Mouse (Mus musculus) heart, adult 2 months (tissue): ENCODE results near the gene Ggact. TPM values are rescaled to one million over a fixed set of nuclear protein-coding genes. Genes with fewer than 3 reads are reported as not detected.

Experiments used
- DNase-seq, 2 experiments: peaks; one replicate each; pipeline ENCODE4 v3.0.0; 2021
- H3K27ac ChIP-seq: fragments of 200-600 bp; 2 replicates; pipeline ENCODE4 v1.8.1; 2022
- H3K27me3 ChIP-seq: fragments of 200-500 bp; 2 replicates; pipeline ENCODE4 v1.6.1; 2012; ENCODE audit warnings: mild to moderate bottlenecking, low read length, inconsistent platforms, mixed read lengths; ENCODE audit not compliant: control insufficient read depth, insufficient read depth
- H3K36me3 ChIP-seq: fragments of 200-500 bp; 2 replicates; pipeline ENCODE4 v1.6.1; 2012; ENCODE audit warnings: low read length, inconsistent platforms; ENCODE audit not compliant: control insufficient read depth, insufficient read depth
- H3K4me1 ChIP-seq: fragments of 200-500 bp; 2 replicates; pipeline ENCODE4 v1.6.1; 2011; ENCODE audit warnings: low read length; ENCODE audit not compliant: control insufficient read depth, insufficient read depth
- H3K4me3 ChIP-seq: fragments of 200-600 bp; 2 replicates; pipeline ENCODE4 v1.8.1; 2022
- H3K79me2 ChIP-seq: fragments of 200-500 bp; replicated peaks from 2 replicates; pipeline ENCODE4 v1.6.1; 2012; ENCODE audit warnings: mild to moderate bottlenecking, inconsistent platforms, low read length, moderate library complexity, mixed read lengths; ENCODE audit not compliant: control insufficient read depth, insufficient read depth
- H3K9ac ChIP-seq: fragments of 200-500 bp; 2 replicates; pipeline ENCODE4 v1.6.1; 2012; ENCODE audit warnings: low read depth, mild to moderate bottlenecking, control low read depth, inconsistent platforms, low read length, mixed read lengths
- CTCF ChIP-seq: fragments of 200-600 bp; IDR thresholded peaks from 2 replicates; pipeline ENCODE4 v1.8.1; 2022; ENCODE audit warnings: antibody characterized with exemption, mild to moderate bottlenecking, moderate library complexity
- EP300 ChIP-seq: fragments of 200-500 bp; IDR thresholded peaks from 2 replicates; pipeline ENCODE4 v1.6.1; 2011; ENCODE audit warnings: low read depth, low read length, control low read depth; ENCODE audit not compliant: insufficient read depth
- POLR2A ChIP-seq: fragments of 200-500 bp; IDR thresholded peaks from 2 replicates; pipeline ENCODE4 v1.6.1; 2011; ENCODE audit warnings: mild to moderate bottlenecking, low read depth, low read length, control low read depth; ENCODE audit not compliant: insufficient read depth
- WGBS: fragments of 180-500 bp; shearing (Covaris S2); methylation state at CpG from one replicate; pipeline ENCODE4 v1.1.7; 2018; 5-methylcytosine and 5-hydroxymethylcytosine counted together
- intact Hi-C: fragments of 180-260 bp; cut with DNase I; formaldehyde crosslinking; loops from one replicate; pipeline ENCODE4 v1.15.1; 2025
- polyA plus RNA-seq: library from polyadenylated mRNA; depleted of rRNA; stranded (reverse); fragments of >200 nt; gene quantifications from 2 replicates; pipeline ENCODE4 v1.2.3, GENCODE M21; 2012
- total RNA-seq, 2 experiments: library from RNA; stranded (reverse); gene quantifications; 2 replicates each; pipeline ENCODE4 v1.2.3; 2021

Ggact gene
- total and polyA plus RNA-seq, 3 experiments: 22.5 to 27.1 (median 25.6) TPM

GRCm38 (mm10) chr14:122859792-122860191 lies 53.8 kb downstream of the Ggact start:
- Histone ChIP-seq H3K9ac (no peak overlapping the region), H3K4me1 (peaks cover 3% of the 10 kb centered on the region; the same call in 1 of the 2 replicates), H3K27me3 (no peaks in the 10 kb centered on the region), H3K79me2 (no peaks in the 10 kb centered on the region), H3K36me3 (no peaks in the 10 kb centered on the region), H3K4me3 (no peak overlapping the region), H3K27ac (no peak overlapping the region)
- intact Hi-C loops: no loop called here
- 74% methylated on average over 1 of the region's 1 CpGs for WGBS
- no peak for DNase-seq
- TF ChIP-seq POLR2A (no peak), CTCF (no peak), EP300 (no peak)

DNA sequence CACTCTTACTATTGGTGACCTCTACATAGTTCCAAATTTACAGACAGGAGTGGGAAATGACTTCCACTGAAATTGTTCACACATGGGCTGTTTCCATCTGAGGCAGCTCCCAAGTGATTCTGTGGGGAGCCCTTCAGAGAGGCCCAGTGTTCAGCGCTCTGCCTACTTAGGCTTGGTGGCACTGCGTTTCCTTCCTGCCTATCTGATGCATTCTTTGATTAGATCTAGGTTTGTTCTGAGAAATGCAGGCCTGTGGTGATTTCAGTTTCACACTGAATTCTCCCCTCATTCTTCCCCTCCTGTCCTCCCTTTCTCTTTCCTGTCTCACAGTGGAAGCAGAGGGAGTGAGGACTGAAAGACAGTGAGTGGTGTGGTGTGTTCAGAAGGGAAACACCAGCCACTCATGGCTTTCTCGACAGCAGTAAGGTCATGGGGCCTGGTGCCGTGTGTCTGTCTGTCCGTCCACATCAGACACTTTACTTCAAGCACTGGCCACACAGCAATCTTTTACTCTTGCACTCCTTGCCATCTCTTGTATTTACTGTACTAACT lies 61.0 kb downstream of the Ggact start:
- no peak for DNase-seq
- TF ChIP-seq CTCF (no peak), EP300 (no peak), POLR2A (no peak)
- Histone ChIP-seq H3K4me3 (no peak overlapping the region), H3K9ac (no peak overlapping the region), H3K27ac (no peak overlapping the region), H3K4me1 (peaks cover 1% of the 10 kb centered on the region; the same call in 1 of the 2 replicates), H3K79me2 (no peaks in the 10 kb centered on the region), H3K27me3 (no peaks in the 10 kb centered on the region), H3K36me3 (no peaks in the 10 kb centered on the region)
- intact Hi-C loops: no loop called here
- 78% methylated on average over 5 of the region's 5 CpGs for WGBS

GRCm38 (mm10) chr14:122837018-122837417 lies 76.5 kb downstream of the Ggact start:
- no peaks in the 10 kb centered on the region for H3K4me1 ChIP-seq
- DNase-seq: no peak
- WGBS: 70% methylated on average over 2 of the region's 2 CpGs
- no peaks in the 10 kb centered on the region for H3K79me2 ChIP-seq
- H3K27me3 ChIP-seq: no peaks in the 10 kb centered on the region
- no peak for TF ChIP-seq POLR2A
- TF ChIP-seq CTCF: no peak
- no peak for TF ChIP-seq EP300
- no peak overlapping the region for H3K4me3 ChIP-seq
- intact Hi-C loops: no loop called here
- no peak overlapping the region for H3K27ac ChIP-seq
- no peak overlapping the region for H3K9ac ChIP-seq
- no peaks in the 10 kb centered on the region for H3K36me3 ChIP-seq

DNA sequence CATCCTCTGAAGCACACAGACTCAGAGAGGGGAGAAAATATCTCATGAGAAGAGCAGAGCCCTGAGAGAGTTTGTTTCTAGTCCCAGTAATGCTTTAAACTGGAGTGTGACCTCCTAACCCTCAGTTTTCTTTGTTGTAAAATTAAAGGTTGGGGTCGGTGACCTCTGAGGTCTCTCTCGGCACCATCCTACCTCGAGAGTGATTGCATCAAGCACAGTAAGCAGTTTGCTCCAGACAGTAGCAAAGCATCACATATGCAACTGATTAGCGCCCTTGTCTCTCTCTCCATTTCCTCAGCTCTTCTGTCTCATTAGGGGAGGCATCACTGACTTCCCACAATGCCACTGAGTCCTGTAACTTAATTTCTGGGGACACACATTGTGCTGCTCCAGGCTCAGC lies 77.3 kb downstream of the Ggact start:
- no peaks in the 10 kb centered on the region for H3K4me1 ChIP-seq
- no peaks in the 10 kb centered on the region for H3K36me3 ChIP-seq
- no peak overlapping the region for H3K9ac ChIP-seq
- no peaks in the 10 kb centered on the region for H3K27me3 ChIP-seq
- TF ChIP-seq POLR2A (no peak), EP300 (no peak), CTCF (no peak)
- DNase-seq: no peak
- intact Hi-C loops: no loop called here
- H3K79me2 ChIP-seq: no peaks in the 10 kb centered on the region
- H3K4me3 ChIP-seq: no peak overlapping the region
- no peak overlapping the region for H3K27ac ChIP-seq
- WGBS: 64% methylated on average over 4 of the region's 4 CpGs

GRCm38 (mm10) chr14:122835487-122836190 lies 77.9 kb downstream of the Ggact start:
- WGBS: 76% methylated on average over 7 of the region's 7 CpGs
- Histone ChIP-seq H3K79me2 (no peaks in the 10 kb centered on the region), H3K4me1 (no peaks in the 10 kb centered on the region), H3K36me3 (no peaks in the 10 kb centered on the region), H3K9ac (no peak overlapping the region), H3K4me3 (no peak overlapping the region), H3K27me3 (no peaks in the 10 kb centered on the region), H3K27ac (no peak overlapping the region)
- DNase-seq: no peak
- no peak for TF ChIP-seq CTCF
- TF ChIP-seq EP300: no peak
- TF ChIP-seq POLR2A: no peak
- intact Hi-C loops: no loop called here

DNA sequence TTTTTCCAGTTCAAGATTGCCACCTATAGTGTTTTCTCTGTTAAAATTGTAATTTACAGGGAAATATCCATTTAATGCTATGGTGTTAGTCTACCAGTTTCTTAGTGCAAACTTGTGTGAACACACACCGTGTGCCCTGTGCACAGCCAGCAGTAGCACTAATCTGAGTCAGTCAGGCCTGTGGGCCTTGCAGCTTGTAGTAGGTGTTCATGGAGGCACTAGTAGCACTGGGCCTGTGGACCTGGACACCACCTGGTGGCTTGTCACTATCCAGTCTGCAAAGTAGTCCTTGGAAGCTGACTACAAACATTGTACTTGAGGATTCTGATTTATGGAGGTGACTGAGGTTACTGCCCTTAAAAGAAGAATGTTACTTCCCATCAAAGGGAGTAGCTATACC lies 78.8 kb downstream of the Ggact start:
- no peak overlapping the region for H3K4me3 ChIP-seq
- no peaks in the 10 kb centered on the region for H3K36me3 ChIP-seq
- H3K27ac ChIP-seq: no peak overlapping the region
- intact Hi-C loops: no loop called here
- no peak overlapping the region for H3K9ac ChIP-seq
- no peak for DNase-seq
- H3K79me2 ChIP-seq: no peaks in the 10 kb centered on the region
- H3K4me1 ChIP-seq: no peaks in the 10 kb centered on the region
- 98% methylated on average over 1 of the region's 1 CpGs for WGBS
- H3K27me3 ChIP-seq: no peaks in the 10 kb centered on the region
- TF ChIP-seq CTCF (no peak), EP300 (no peak), POLR2A (no peak)
